Mouse (Mus musculus) fat pad, adult 2 months (tissue): Measurements from ENCODE around the gene Zfp853.

Source experiments
- DNase-seq: peaks from one replicate; pipeline ENCODE4 v3.0.0-alpha.2; 2011; ENCODE audit warnings: low read depth, low spot score; ENCODE audit errors: extremely low read depth

Zfp853 gene

GRCm38 (mm10) chr5:143253881-143254486 is 39.4 kb downstream of the Zfp853 start:
- DNase-seq: no peak

- DNase-seq: no peak
Measured at GRCm38 (mm10) chr5:143253186-143253880, 40.1 kb downstream of the Zfp853 start.

GRCm38 (mm10) chr5:143252791-143253185 is 40.6 kb downstream of the Zfp853 start:
- DNase-seq: no peak

GRCm38 (mm10) chr5:143252039-143252438 is 41.4 kb downstream of the Zfp853 start:
- no peak for DNase-seq

GRCm38 (mm10) chr5:143244926-143245325 is 48.5 kb downstream of the Zfp853 start:
- DNase-seq: no peak
